Mouse (Mus musculus): Measurements from ENCODE around the gene Cdh15. TPM values are rescaled to one million over a fixed set of nuclear protein-coding genes. Genes with fewer than 3 reads are reported as not detected.
A peak's percentile ranks its signal among the peaks of the same experiment; 100 is the strongest.

The Cdh15 gene
- polyA plus RNA-seq, 1 experiment, result not detected

DNA sequence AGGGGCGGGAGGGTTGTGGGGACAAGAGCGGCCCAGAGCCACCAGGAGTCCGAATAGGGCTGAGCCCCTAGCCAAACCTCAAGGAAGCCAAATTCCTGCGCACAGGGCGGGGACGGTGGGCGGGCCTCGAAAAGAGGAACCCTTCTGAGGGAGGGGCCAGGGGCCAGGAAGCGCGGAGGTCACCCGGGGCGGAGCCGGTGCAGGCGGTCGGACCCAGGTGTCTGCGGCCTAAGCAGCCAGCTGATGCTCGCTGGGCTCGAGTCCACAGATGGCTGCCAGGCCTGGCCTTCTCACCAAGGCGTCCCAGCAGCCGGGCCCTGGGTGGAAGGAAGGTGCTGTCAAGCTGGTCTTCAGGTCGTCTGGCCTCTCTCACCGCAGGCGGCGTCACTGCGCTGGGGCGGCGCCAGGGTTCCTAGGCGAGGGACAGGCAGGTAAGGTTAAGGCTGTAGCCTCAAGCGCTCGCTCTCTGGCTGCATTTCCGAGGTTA is 22.7 kb downstream of the Cdh15 start:
- TF ChIP-seq GATA1 (IDR thresholded peaks at IDR 0.05; ENCODE audit: low read length) (no peak), TAL1 (IDR thresholded peaks at IDR 0.05; ENCODE audit: low read length) (no peak)
- Histone ChIP-seq H3K4me3 (replicated peaks) (peak overlapping the region; percentile 46), H3K27me3 (ENCODE audit: control insufficient read depth) (peaks cover 13% of the 10 kb centered on the region), H3K4me1 (ENCODE audit: control insufficient read depth) (peaks cover 22% of the 10 kb centered on the region), H3K36me3 (ENCODE audit: control insufficient read depth) (no peaks in the 10 kb centered on the region), H3K9me3 (ENCODE audit: control insufficient read depth, low read length) (no peaks in the 10 kb centered on the region)

DNA sequence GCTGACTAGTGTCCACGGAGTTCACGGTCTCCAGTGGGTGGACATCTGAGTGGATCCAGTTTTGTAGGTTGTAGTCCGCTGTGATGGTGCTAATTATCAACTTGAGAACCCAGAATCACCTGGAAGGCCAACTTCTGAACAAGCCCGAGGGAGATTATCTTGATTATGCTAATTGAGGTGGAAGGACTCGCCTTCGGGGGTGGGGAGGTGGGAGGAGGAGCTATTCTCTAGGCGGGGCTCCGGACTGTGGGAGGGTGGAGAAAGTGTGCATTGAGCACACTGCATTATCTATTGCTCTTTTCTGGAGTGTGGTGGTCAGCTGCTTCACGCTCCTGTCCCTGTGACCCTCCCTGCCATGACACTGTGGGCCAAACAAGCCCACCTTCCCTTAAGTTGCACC is 23.9 kb downstream of the Cdh15 start:
- TF ChIP-seq GATA1 (IDR thresholded peaks at IDR 0.05; ENCODE audit: low read length) (no peak), TAL1 (IDR thresholded peaks at IDR 0.05; ENCODE audit: low read length) (no peak)
- H3K36me3 ChIP-seq (ENCODE audit: control insufficient read depth), result no peaks in the 10 kb centered on the region
- H3K4me1 ChIP-seq (ENCODE audit: control insufficient read depth), result peaks cover 22% of the 10 kb centered on the region
- H3K27me3 ChIP-seq (ENCODE audit: control insufficient read depth), result peaks cover 6% of the 10 kb centered on the region; the same call in 1 of the 2 replicates
- no peaks in the 10 kb centered on the region for H3K9me3 ChIP-seq (ENCODE audit: control insufficient read depth, low read length)
- H3K4me3 ChIP-seq (replicated peaks), result no peak overlapping the region

DNA sequence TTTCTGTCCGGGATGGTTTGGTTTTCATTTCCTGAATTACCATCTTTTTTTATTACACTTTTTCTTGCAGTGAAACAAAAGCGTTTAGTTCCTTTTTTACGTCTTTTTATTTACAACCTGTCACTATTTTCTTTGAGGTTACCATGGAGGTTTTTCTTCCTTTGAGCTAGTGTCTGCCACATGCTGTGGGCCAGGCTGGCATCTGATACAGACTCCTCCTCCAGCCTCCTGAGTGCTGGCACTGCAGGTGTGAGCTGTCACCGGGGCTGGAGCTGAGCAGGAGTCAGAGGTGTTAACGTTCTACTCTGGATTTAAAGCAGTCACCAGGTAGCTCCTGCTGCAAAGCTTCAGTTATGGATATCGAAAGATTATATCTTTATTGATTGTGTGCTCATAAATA is 25.4 kb downstream of the Cdh15 start:
- TF ChIP-seq GATA1 (IDR thresholded peaks at IDR 0.05; ENCODE audit: low read length) (no peak), TAL1 (IDR thresholded peaks at IDR 0.05; ENCODE audit: low read length) (no peak)
- Histone ChIP-seq H3K4me1 (ENCODE audit: control insufficient read depth) (peaks cover 22% of the 10 kb centered on the region), H3K9me3 (ENCODE audit: control insufficient read depth, low read length) (no peaks in the 10 kb centered on the region), H3K36me3 (ENCODE audit: control insufficient read depth) (no peaks in the 10 kb centered on the region), H3K4me3 (replicated peaks) (no peak overlapping the region), H3K27me3 (ENCODE audit: control insufficient read depth) (peaks cover 6% of the 10 kb centered on the region; the same call in 1 of the 2 replicates)

DNA sequence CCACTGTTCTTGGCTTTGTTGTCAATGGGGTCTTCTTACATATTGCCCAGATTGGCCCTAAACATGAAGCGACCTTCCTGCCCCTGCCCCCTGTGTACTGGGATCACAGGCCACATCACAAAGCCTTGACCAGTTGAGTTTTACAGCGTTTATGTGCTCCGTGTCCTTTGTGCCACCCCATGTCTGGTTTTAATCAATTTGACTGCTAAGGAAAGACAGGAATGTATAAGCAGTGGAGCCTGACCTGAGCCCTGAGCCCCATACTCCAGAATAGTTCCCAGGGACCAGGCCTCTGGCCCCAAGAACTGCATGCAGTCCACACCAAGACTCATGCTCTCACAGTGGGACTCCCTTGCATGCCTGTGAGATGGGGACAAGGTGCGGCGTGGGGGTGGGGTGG is 27.4 kb downstream of the Cdh15 start:
- Histone ChIP-seq H3K4me3 (replicated peaks) (no peak overlapping the region), H3K4me1 (ENCODE audit: control insufficient read depth) (peaks cover 16% of the 10 kb centered on the region), H3K27me3 (ENCODE audit: control insufficient read depth) (peaks cover 4% of the 10 kb centered on the region; the same call in 1 of the 2 replicates), H3K36me3 (ENCODE audit: control insufficient read depth) (no peaks in the 10 kb centered on the region), H3K9me3 (ENCODE audit: control insufficient read depth, low read length) (no peaks in the 10 kb centered on the region)
- no peak for TF ChIP-seq TAL1 (IDR thresholded peaks at IDR 0.05; ENCODE audit: low read length)
- TF ChIP-seq GATA1 (IDR thresholded peaks at IDR 0.05; ENCODE audit: low read length), result no peak

GRCm38 (mm10) chr8:122878231-122878630 is 30.5 kb downstream of the Cdh15 start:
- TF ChIP-seq TAL1 (IDR thresholded peaks at IDR 0.05; ENCODE audit: low read length) (no peak), GATA1 (IDR thresholded peaks at IDR 0.05; ENCODE audit: low read length) (no peak)
- no peaks in the 10 kb centered on the region for H3K27me3 ChIP-seq (ENCODE audit: control insufficient read depth)
- no peak overlapping the region for H3K4me3 ChIP-seq (replicated peaks)
- peaks cover 20% of the 10 kb centered on the region for H3K36me3 ChIP-seq (ENCODE audit: control insufficient read depth)
- H3K9me3 ChIP-seq (ENCODE audit: control insufficient read depth, low read length), result no peaks in the 10 kb centered on the region
- H3K4me1 ChIP-seq (ENCODE audit: control insufficient read depth), result no peaks in the 10 kb centered on the region

- no peak for TF ChIP-seq TAL1 (IDR thresholded peaks at IDR 0.05; ENCODE audit: low read length)
- no peak for TF ChIP-seq GATA1 (IDR thresholded peaks at IDR 0.05; ENCODE audit: low read length)
- peaks cover 41% of the 10 kb centered on the region for H3K36me3 ChIP-seq (ENCODE audit: control insufficient read depth)
- H3K27me3 ChIP-seq (ENCODE audit: control insufficient read depth), result no peaks in the 10 kb centered on the region
- H3K4me3 ChIP-seq (replicated peaks), result no peak overlapping the region
- no peaks in the 10 kb centered on the region for H3K4me1 ChIP-seq (ENCODE audit: control insufficient read depth)
- H3K9me3 ChIP-seq (ENCODE audit: control insufficient read depth, low read length), result no peaks in the 10 kb centered on the region
These were observed 32.5 kb downstream of the Cdh15 start for GRCm38 (mm10) chr8:122880302-122880701.

DNA sequence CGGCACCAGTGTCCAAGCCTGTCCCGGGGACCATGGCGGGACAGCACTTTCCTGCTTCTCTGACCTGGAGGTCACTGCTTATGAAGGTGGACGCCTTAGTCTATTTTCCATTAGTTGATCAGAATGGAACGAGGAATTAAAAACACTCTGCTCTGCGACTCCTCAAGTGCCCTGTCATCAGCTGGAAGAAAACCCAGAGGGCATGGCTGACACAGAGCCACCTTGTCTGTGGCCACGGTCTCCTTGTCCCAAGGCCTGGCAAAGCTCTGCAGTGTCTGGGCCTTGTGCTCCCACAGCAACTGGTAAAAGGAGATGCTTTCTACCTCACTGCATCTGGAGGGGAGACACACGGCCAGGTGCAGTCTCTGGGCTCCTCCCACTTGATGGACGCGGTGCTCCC is 35.9 kb downstream of the Cdh15 start:
- H3K4me3 ChIP-seq (replicated peaks), result no peak overlapping the region
- H3K9me3 ChIP-seq (ENCODE audit: control insufficient read depth, low read length), result no peaks in the 10 kb centered on the region
- H3K4me1 ChIP-seq (ENCODE audit: control insufficient read depth), result no peaks in the 10 kb centered on the region
- peaks cover 74% of the 10 kb centered on the region for H3K36me3 ChIP-seq (ENCODE audit: control insufficient read depth)
- H3K27me3 ChIP-seq (ENCODE audit: control insufficient read depth), result no peaks in the 10 kb centered on the region
- TF ChIP-seq TAL1 (IDR thresholded peaks at IDR 0.05; ENCODE audit: low read length), result no peak
- no peak for TF ChIP-seq GATA1 (IDR thresholded peaks at IDR 0.05; ENCODE audit: low read length)

GRCm38 (mm10) chr8:122891440-122891839 is 43.7 kb downstream of the Cdh15 start:
- H3K4me1 ChIP-seq (ENCODE audit: control insufficient read depth), result no peaks in the 10 kb centered on the region
- no peak overlapping the region for H3K4me3 ChIP-seq (replicated peaks)
- H3K27me3 ChIP-seq (ENCODE audit: control insufficient read depth), result no peaks in the 10 kb centered on the region
- no peak for TF ChIP-seq TAL1 (IDR thresholded peaks at IDR 0.05; ENCODE audit: low read length)
- no peak for TF ChIP-seq GATA1 (IDR thresholded peaks at IDR 0.05; ENCODE audit: low read length)
- peaks cover 100% of the 10 kb centered on the region for H3K36me3 ChIP-seq (ENCODE audit: control insufficient read depth)
- no peaks in the 10 kb centered on the region for H3K9me3 ChIP-seq (ENCODE audit: control insufficient read depth, low read length)

- Histone ChIP-seq H3K27me3 (ENCODE audit: control insufficient read depth) (no peaks in the 10 kb centered on the region), H3K36me3 (ENCODE audit: control insufficient read depth) (peaks cover 100% of the 10 kb centered on the region), H3K4me1 (ENCODE audit: control insufficient read depth) (no peaks in the 10 kb centered on the region), H3K9me3 (ENCODE audit: control insufficient read depth, low read length) (no peaks in the 10 kb centered on the region), H3K4me3 (replicated peaks) (no peak overlapping the region)
- TF ChIP-seq TAL1 (IDR thresholded peaks at IDR 0.05; ENCODE audit: low read length), result no peak
- no peak for TF ChIP-seq GATA1 (IDR thresholded peaks at IDR 0.05; ENCODE audit: low read length)
These were observed 45.7 kb downstream of the Cdh15 start for GRCm38 (mm10) chr8:122893451-122893850.

DNA sequence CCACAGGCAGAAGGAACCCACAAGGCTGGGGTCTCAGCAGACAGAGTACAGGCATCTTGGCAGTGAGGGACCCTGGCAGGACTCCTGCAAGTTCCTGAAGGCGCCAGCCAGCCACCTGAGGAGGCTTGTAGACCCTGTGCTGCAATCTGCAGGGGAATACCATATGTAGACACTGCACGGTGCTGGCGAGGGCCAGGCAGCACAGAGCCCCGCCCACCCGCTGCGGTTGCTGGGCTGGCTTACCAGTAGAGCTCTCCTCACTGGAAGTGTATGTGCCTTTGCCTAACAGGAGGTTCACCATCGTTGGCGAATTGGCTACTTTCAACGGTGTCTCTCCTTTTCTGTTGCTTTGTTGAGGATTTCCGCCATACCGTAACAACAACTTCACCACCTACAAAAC is 48.6 kb downstream of the Cdh15 start:
- Histone ChIP-seq H3K27me3 (ENCODE audit: control insufficient read depth) (no peaks in the 10 kb centered on the region), H3K36me3 (ENCODE audit: control insufficient read depth) (peaks cover 98% of the 10 kb centered on the region), H3K4me3 (replicated peaks) (no peak overlapping the region), H3K4me1 (ENCODE audit: control insufficient read depth) (no peaks in the 10 kb centered on the region), H3K9me3 (ENCODE audit: control insufficient read depth, low read length) (no peaks in the 10 kb centered on the region)
- no peak for TF ChIP-seq GATA1 (IDR thresholded peaks at IDR 0.05; ENCODE audit: low read length)
- TF ChIP-seq TAL1 (IDR thresholded peaks at IDR 0.05; ENCODE audit: low read length), result no peak

All from erythroblast, embryonic 14.5 days (primary cell).